Mouse (Mus musculus): ENCODE data around the gene Duox2. TPM values are rescaled to one million over a fixed set of nuclear protein-coding genes. Genes with fewer than 3 reads are reported as not detected.

Duox2 gene
- total and polyA plus RNA-seq, 3 experiments: not detected

GRCm38 (mm10) chr2:122234611-122235288 is 63.5 kb downstream of the Duox2 start, which contains the start of gene Sord (continued):
- peak; percentile 62 for TF ChIP-seq NRF1 (IDR thresholded peaks at IDR 0.05; ENCODE audit: low read depth, low read length)

- in situ Hi-C loops (cut with MboI; ENCODE audit: low pct_ligation_motif_present, low pct_unique_long_range_greater_than_20kb, low sequenced_read_pairs): no loop called here
- Histone ChIP-seq H3K9ac (ENCODE audit: insufficient read depth, low read depth) (peak overlapping the region; percentile 45), H3K4me3 (replicated peaks in 1 of 3; ENCODE audit: low read depth in 2 of 3, low read length in 2 of 3, poor library complexity in 1 of 3) (peak overlapping the region; percentile 63 to 75 (median 73)), H3K9me3 (replicated peaks; ENCODE audit: low read length) (no peaks in the 10 kb centered on the region), H3K79me2 (replicated peaks; ENCODE audit: control insufficient read depth, extremely low read depth, insufficient read depth, poor library complexity, severe bottlenecking) (no peaks in the 10 kb centered on the region), H3K4me2 (ENCODE audit: insufficient read depth, low read depth, poor library complexity, severe bottlenecking) (peak overlapping the region; percentile 66), H3K36me3 (replicated peaks in 1 of 2; ENCODE audit: control insufficient read depth in 1 of 2, insufficient read depth in 1 of 2, low read length in 1 of 2) (no peaks in the 10 kb centered on the region), H3K27me3 (replicated peaks) (no peaks in the 10 kb centered on the region), H3K27ac (ENCODE audit: insufficient read depth, low read depth) (no peak overlapping the region), H3K4me1 (ENCODE audit: control insufficient read depth in 1 of 2, insufficient read depth in 2 of 2) (peaks cover 8 to 13% of the 10 kb centered on the region in 2 experiments; a peak in 3 of 4 replicates)
- peak; percentile 29 for DNase-seq (ENCODE audit: extremely low read depth)
- dilution Hi-C loops (cut with MboI; ENCODE audit: extremely low pct_ligation_motif_present, extremely low pct_unique_long_range_greater_than_20kb, low sequenced_read_pairs): no loop called here
- TF ChIP-seq USF2 (conservative IDR thresholded peaks at IDR 0.05; ENCODE audit: low read depth, low read length) (peak; percentile 76), ZNF384 (IDR thresholded peaks at IDR 0.05; ENCODE audit: low read depth, low read length) (peak; percentile 73), MAX (IDR thresholded peaks at IDR 0.05; ENCODE audit: low read length) (peak; percentile 81), IRF4 (IDR thresholded peaks at IDR 0.05; ENCODE audit: low read depth, low read length) (no peak), PAX5 (IDR thresholded peaks at IDR 0.05; ENCODE audit: low read length) (no peak), MXI1 (IDR thresholded peaks at IDR 0.05; ENCODE audit: low read depth, low read length) (peak; percentile 47; the same call in 1 of the 2 replicates), USF1 (IDR thresholded peaks at IDR 0.05; ENCODE audit: low read depth, low read length) (peak; percentile 74)
Measured at GRCm38 (mm10) chr2:122233759-122234557, 64.3 kb downstream of the Duox2 start.

DNA sequence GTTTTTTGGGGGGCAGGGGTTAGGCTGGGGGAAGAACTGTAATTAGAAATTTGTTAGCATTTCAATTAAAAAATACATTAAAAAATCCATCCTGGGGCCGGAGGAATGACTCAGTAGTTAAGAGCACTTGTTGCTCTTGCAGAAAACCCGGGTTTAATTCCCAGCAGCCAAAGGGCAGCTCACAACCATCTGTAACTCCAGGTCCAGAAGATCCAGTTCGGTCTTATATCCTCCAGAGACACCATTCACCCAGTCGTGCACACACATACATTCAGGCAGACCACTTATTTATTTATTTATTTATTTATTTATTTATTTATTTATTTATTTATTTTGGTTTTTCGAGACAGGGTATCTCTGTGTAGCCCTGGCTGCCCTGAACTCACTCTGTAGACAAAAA is 64.9 kb downstream of the Duox2 start:
- H3K9me3 ChIP-seq (replicated peaks; ENCODE audit: low read length): no peaks in the 10 kb centered on the region
- in situ Hi-C loops (cut with MboI; ENCODE audit: low pct_ligation_motif_present, low pct_unique_long_range_greater_than_20kb, low sequenced_read_pairs) (no loop called here), dilution Hi-C loops (cut with MboI; ENCODE audit: extremely low pct_ligation_motif_present, extremely low pct_unique_long_range_greater_than_20kb, low sequenced_read_pairs) (no loop called here)
- H3K4me3 ChIP-seq (replicated peaks in 1 of 3; ENCODE audit: low read depth in 2 of 3, low read length in 2 of 3, poor library complexity in 1 of 3): no peak overlapping the region
- no peak overlapping the region for H3K4me2 ChIP-seq (ENCODE audit: insufficient read depth, low read depth, poor library complexity, severe bottlenecking)
- DNase-seq (ENCODE audit: extremely low read depth): no peak
- H3K27ac ChIP-seq (ENCODE audit: insufficient read depth, low read depth): no peak overlapping the region
- no peaks in the 10 kb centered on the region for H3K79me2 ChIP-seq (replicated peaks; ENCODE audit: control insufficient read depth, extremely low read depth, insufficient read depth, poor library complexity, severe bottlenecking)
- no peaks in the 10 kb centered on the region for H3K27me3 ChIP-seq (replicated peaks)
- no peak for TF ChIP-seq KAT2A (IDR thresholded peaks at IDR 0.05; ENCODE audit: insufficient replicate concordance, low read length)
- TF ChIP-seq BHLHE40 (IDR thresholded peaks at IDR 0.05; ENCODE audit: low read depth, low read length): no peak
- no peak for TF ChIP-seq MAX (IDR thresholded peaks at IDR 0.05; ENCODE audit: low read length)
- TF ChIP-seq USF2 (conservative IDR thresholded peaks at IDR 0.05; ENCODE audit: low read depth, low read length): no peak
- no peak for TF ChIP-seq PAX5 (IDR thresholded peaks at IDR 0.05; ENCODE audit: low read length)
- TF ChIP-seq SMC3 (IDR thresholded peaks at IDR 0.05; ENCODE audit: low read depth, low read length): no peak
- no peak for TF ChIP-seq TCF12 (IDR thresholded peaks at IDR 0.05; ENCODE audit: low read depth, low read length)
- no peak for TF ChIP-seq CHD2 (IDR thresholded peaks at IDR 0.05; ENCODE audit: low read length)
- no peak for TF ChIP-seq MAZ (IDR thresholded peaks at IDR 0.05; ENCODE audit: low read depth, low read length)
- TF ChIP-seq JUN (IDR thresholded peaks at IDR 0.05; ENCODE audit: insufficient read depth, low read depth, low read length): no peak
- TF ChIP-seq RCOR1 (conservative IDR thresholded peaks at IDR 0.05; ENCODE audit: low read depth, low read length): no peak
- no peak for TF ChIP-seq MXI1 (IDR thresholded peaks at IDR 0.05; ENCODE audit: low read depth, low read length)
- no peak for TF ChIP-seq ZMIZ1 (IDR thresholded peaks at IDR 0.05; ENCODE audit: low read depth, low read length)
- TF ChIP-seq ETS1 (conservative IDR thresholded peaks at IDR 0.05; ENCODE audit: low read depth, low read length): no peak
- TF ChIP-seq E2F4 (IDR thresholded peaks at IDR 0.05; ENCODE audit: insufficient replicate concordance, low read depth, low read length): no peak
- no peaks in the 10 kb centered on the region for H3K36me3 ChIP-seq (replicated peaks in 1 of 2; ENCODE audit: control insufficient read depth in 1 of 2, insufficient read depth in 1 of 2, low read length in 1 of 2)
- H3K9ac ChIP-seq (ENCODE audit: insufficient read depth, low read depth): no peak overlapping the region
- H3K4me1 ChIP-seq (ENCODE audit: control insufficient read depth in 1 of 2, insufficient read depth in 2 of 2): peaks cover 8 to 13% of the 10 kb centered on the region in 2 experiments; a peak in 3 of 4 replicates

Data from CH12.LX (cell line).